Mouse (Mus musculus): ENCODE measurements around the gene Cd40. TPM values are rescaled to one million over a fixed set of nuclear protein-coding genes. Genes with fewer than 3 reads are reported as not detected.

Cd40 gene
- polyA plus RNA-seq, 1 experiment from 2014 or later = 22.1 TPM

- DNase-seq (no peak), ATAC-seq (ENCODE audit: insufficient read depth) (no peak)
- peaks cover 31% of the 10 kb centered on the region for H3K27me3 ChIP-seq (ENCODE audit: insufficient read depth, low read length)
- 70% methylated on average over 3 of the region's 3 CpGs for WGBS
- TF ChIP-seq CTCF (IDR thresholded peaks at IDR 0.05; ENCODE audit: low read depth) = no peak
- H3K4me2 ChIP-seq = no peak overlapping the region
- H3K4me3 ChIP-seq (ENCODE audit: low read depth, low read length) = no peak overlapping the region
- no peaks in the 10 kb centered on the region for H3K36me3 ChIP-seq (ENCODE audit: insufficient read depth)
- no peaks in the 10 kb centered on the region for H3K4me1 ChIP-seq (ENCODE audit: insufficient read depth)
- no peaks in the 10 kb centered on the region for H3K9me3 ChIP-seq (ENCODE audit: low read depth, low read length)
- H3K9ac ChIP-seq = no peak overlapping the region
- no peak overlapping the region for H3K27ac ChIP-seq (ENCODE audit: low read depth)
Measured at GRCm38 (mm10) chr2:165098861-165099260, 43.4 kb downstream of the Cd40 start.

GRCm38 (mm10) chr2:165100749-165101148 lies 45.3 kb downstream of the Cd40 start:
- Histone ChIP-seq H3K27ac (ENCODE audit: low read depth) (no peak overlapping the region), H3K9ac (no peak overlapping the region), H3K9me3 (ENCODE audit: low read depth, low read length) (no peaks in the 10 kb centered on the region), H3K36me3 (ENCODE audit: insufficient read depth) (no peaks in the 10 kb centered on the region), H3K4me1 (ENCODE audit: insufficient read depth) (no peaks in the 10 kb centered on the region), H3K27me3 (ENCODE audit: insufficient read depth, low read length) (peaks cover 33% of the 10 kb centered on the region), H3K4me3 (ENCODE audit: low read depth, low read length) (no peak overlapping the region), H3K4me2 (no peak overlapping the region)
- DNase-seq (no peak), ATAC-seq (ENCODE audit: insufficient read depth) (no peak)
- WGBS = 4% methylated on average over 6 of the region's 6 CpGs
- TF ChIP-seq CTCF (IDR thresholded peaks at IDR 0.05; ENCODE audit: low read depth) = no peak

- H3K36me3 ChIP-seq (ENCODE audit: insufficient read depth) = no peaks in the 10 kb centered on the region
- H3K27me3 ChIP-seq (ENCODE audit: insufficient read depth, low read length) = peaks cover 28% of the 10 kb centered on the region
- ATAC-seq (ENCODE audit: insufficient read depth) (no peak), DNase-seq (peak; percentile 23)
- H3K9ac ChIP-seq = no peak overlapping the region
- 77% methylated on average over 3 of the region's 3 CpGs for WGBS
- H3K9me3 ChIP-seq (ENCODE audit: low read depth, low read length) = no peaks in the 10 kb centered on the region
- no peak overlapping the region for H3K27ac ChIP-seq (ENCODE audit: low read depth)
- no peak overlapping the region for H3K4me2 ChIP-seq
- no peak for TF ChIP-seq CTCF (IDR thresholded peaks at IDR 0.05; ENCODE audit: low read depth)
- no peaks in the 10 kb centered on the region for H3K4me1 ChIP-seq (ENCODE audit: insufficient read depth)
- H3K4me3 ChIP-seq (ENCODE audit: low read depth, low read length) = no peak overlapping the region
Measured at GRCm38 (mm10) chr2:165102920-165103319, 47.5 kb downstream of the Cd40 start.

- no peaks in the 10 kb centered on the region for H3K36me3 ChIP-seq (ENCODE audit: insufficient read depth)
Measured at GRCm38 (mm10) chr2:165105513-165106079, 50.2 kb downstream of the Cd40 start.

GRCm38 (mm10) chr2:165106585-165106984 lies 51.2 kb downstream of the Cd40 start:
- H3K27ac ChIP-seq (ENCODE audit: low read depth) = no peak overlapping the region
- no peaks in the 10 kb centered on the region for H3K36me3 ChIP-seq (ENCODE audit: insufficient read depth)
- no peak for TF ChIP-seq CTCF (IDR thresholded peaks at IDR 0.05; ENCODE audit: low read depth)
- no peak for ATAC-seq (ENCODE audit: insufficient read depth)
- no peaks in the 10 kb centered on the region for H3K9me3 ChIP-seq (ENCODE audit: low read depth, low read length)
- no peak for DNase-seq
- H3K4me1 ChIP-seq (ENCODE audit: insufficient read depth) = no peaks in the 10 kb centered on the region
- H3K4me3 ChIP-seq (ENCODE audit: low read depth, low read length) = no peak overlapping the region
- no peak overlapping the region for H3K9ac ChIP-seq
- H3K27me3 ChIP-seq (ENCODE audit: insufficient read depth, low read length) = peaks cover 54% of the 10 kb centered on the region
- WGBS = 19% methylated on average over 18 of the region's 18 CpGs
- H3K4me2 ChIP-seq = no peak overlapping the region

More at GRCm38 (mm10) chr2:165105513-165106079, 50.2 kb downstream of the Cd40 start:
- 65% methylated on average over 16 of the region's 16 CpGs for WGBS
- H3K4me3 ChIP-seq (ENCODE audit: low read depth, low read length) = no peak overlapping the region
- DNase-seq (no peak), ATAC-seq (ENCODE audit: insufficient read depth) (no peak)
- peaks cover 46% of the 10 kb centered on the region for H3K27me3 ChIP-seq (ENCODE audit: insufficient read depth, low read length)
- H3K4me2 ChIP-seq = no peak overlapping the region
- no peaks in the 10 kb centered on the region for H3K4me1 ChIP-seq (ENCODE audit: insufficient read depth)
- H3K9ac ChIP-seq = no peak overlapping the region
- no peaks in the 10 kb centered on the region for H3K9me3 ChIP-seq (ENCODE audit: low read depth, low read length)
- no peak overlapping the region for H3K27ac ChIP-seq (ENCODE audit: low read depth)
- TF ChIP-seq CTCF (IDR thresholded peaks at IDR 0.05; ENCODE audit: low read depth) = no peak

- H3K9me3 ChIP-seq (ENCODE audit: low read depth, low read length) = no peaks in the 10 kb centered on the region
- no peak overlapping the region for H3K9ac ChIP-seq
- H3K4me1 ChIP-seq (ENCODE audit: insufficient read depth) = no peaks in the 10 kb centered on the region
- H3K4me2 ChIP-seq = no peak overlapping the region
- WGBS = under 1% methylated on average over 54 of the region's 54 CpGs
- peaks cover 87% of the 10 kb centered on the region for H3K27me3 ChIP-seq (ENCODE audit: insufficient read depth, low read length)
- H3K4me3 ChIP-seq (ENCODE audit: low read depth, low read length) = 0 out of 2 replicates have a peak overlapping the region, but pooled peaks have one; percentile 1
- no peaks in the 10 kb centered on the region for H3K36me3 ChIP-seq (ENCODE audit: insufficient read depth)
- TF ChIP-seq CTCF (IDR thresholded peaks at IDR 0.05; ENCODE audit: low read depth) = peak; percentile 80
- DNase-seq (peak; percentile 96), ATAC-seq (ENCODE audit: insufficient read depth) (peak; percentile 72)
- no peak overlapping the region for H3K27ac ChIP-seq (ENCODE audit: low read depth)
Measured at GRCm38 (mm10) chr2:165112149-165112548, 56.7 kb downstream of the Cd40 start.

GRCm38 (mm10) chr2:165113733-165114132 lies 58.3 kb downstream of the Cd40 start:
- peak; percentile 59 for ATAC-seq (ENCODE audit: insufficient read depth)
- no peak overlapping the region for H3K27ac ChIP-seq (ENCODE audit: low read depth)
- no peak for TF ChIP-seq CTCF (IDR thresholded peaks at IDR 0.05; ENCODE audit: low read depth)
- H3K4me1 ChIP-seq (ENCODE audit: insufficient read depth) = no peaks in the 10 kb centered on the region
- no peaks in the 10 kb centered on the region for H3K9me3 ChIP-seq (ENCODE audit: low read depth, low read length)
- H3K36me3 ChIP-seq (ENCODE audit: insufficient read depth) = no peaks in the 10 kb centered on the region
- H3K27me3 ChIP-seq (ENCODE audit: insufficient read depth, low read length) = peaks cover 92% of the 10 kb centered on the region
- no peak overlapping the region for H3K9ac ChIP-seq
- no peak overlapping the region for H3K4me2 ChIP-seq
- 14% methylated on average over 11 of the region's 11 CpGs for WGBS
- no peak overlapping the region for H3K4me3 ChIP-seq (ENCODE audit: low read depth, low read length)
- DNase-seq = peak; percentile 76

Data from lung, embryonic 14.5 days (tissue).